Mouse (Mus musculus): ENCODE measurements around the gene Gdap2. TPM values are rescaled to one million over a fixed set of nuclear protein-coding genes. Genes with fewer than 3 reads are reported as not detected.

The Gdap2 gene
- polyA plus RNA-seq, 1 experiment from 2014 or later, result 17.3 TPM

DNA sequence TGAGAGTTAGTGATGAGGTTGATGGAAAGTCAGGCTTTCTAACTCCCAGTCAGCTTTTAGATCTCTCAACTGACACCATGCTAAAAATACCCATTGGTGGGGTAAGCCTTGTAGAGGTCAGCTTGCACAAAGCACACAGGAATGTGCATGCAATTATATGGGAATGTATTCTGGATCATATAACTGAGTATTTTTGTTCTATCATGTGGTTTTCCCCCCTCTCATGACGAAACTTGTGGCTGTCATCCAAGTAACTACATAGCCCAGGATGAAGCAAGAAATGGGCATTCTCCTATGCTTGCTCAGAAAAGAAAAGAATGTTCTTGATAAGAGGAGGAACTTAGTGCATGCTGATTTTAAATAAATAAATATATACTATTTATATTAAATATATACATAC is 65.3 kb downstream of the Gdap2 start:
- Histone ChIP-seq H3K9me3 (ENCODE audit: control insufficient read depth, low read length) (no peaks in the 10 kb centered on the region), H3K4me1 (replicated peaks; ENCODE audit: control insufficient read depth, insufficient read depth) (no peaks in the 10 kb centered on the region), H3K9ac (ENCODE audit: low read length) (no peak overlapping the region), H3K36me3 (ENCODE audit: control insufficient read depth, insufficient read depth, low read length) (no peaks in the 10 kb centered on the region), H3K4me2 (replicated peaks; ENCODE audit: low read depth) (no peak overlapping the region), H3K27ac (replicated peaks) (no peak overlapping the region), H3K4me3 (ENCODE audit: low read depth, low read length) (no peak overlapping the region), H3K27me3 (ENCODE audit: control insufficient read depth, insufficient read depth, low read length) (no peaks in the 10 kb centered on the region)
- DNase-seq (ENCODE audit: low spot score) (no peak), ATAC-seq (ENCODE audit: low FRiP score, low TSS enrichment) (no peak)
- no peak for TF ChIP-seq CTCF (IDR thresholded peaks at IDR 0.05; ENCODE audit: low read depth)
- TF ChIP-seq EP300 (optimal IDR thresholded peaks at IDR 0.05), result no peak
- WGBS, result 50% methylated on average over 1 of the region's 1 CpGs

DNA sequence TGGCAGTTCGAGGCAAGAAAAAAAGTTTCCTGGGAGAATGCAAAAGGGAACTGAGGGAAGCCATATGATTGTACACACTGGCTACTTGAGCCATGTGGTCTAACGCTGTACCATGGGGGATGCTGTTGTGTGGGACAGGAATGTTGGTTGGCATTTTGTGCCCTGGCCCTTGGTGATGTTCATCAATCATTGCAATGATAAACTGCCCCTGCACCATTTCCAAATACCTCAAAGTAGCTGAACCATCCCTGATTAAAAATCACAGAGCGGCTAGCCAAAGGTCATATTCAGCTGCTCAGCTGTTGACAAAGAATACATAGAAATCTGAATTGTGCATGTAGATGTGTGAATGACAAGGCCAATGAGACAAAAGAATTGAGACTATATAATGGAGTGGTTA is 66.8 kb downstream of the Gdap2 start:
- DNase-seq (ENCODE audit: low spot score) (no peak), ATAC-seq (ENCODE audit: low FRiP score, low TSS enrichment) (no peak)
- H3K9me3 ChIP-seq (ENCODE audit: control insufficient read depth, low read length), result no peaks in the 10 kb centered on the region
- H3K4me3 ChIP-seq (ENCODE audit: low read depth, low read length), result no peak overlapping the region
- H3K4me2 ChIP-seq (replicated peaks; ENCODE audit: low read depth), result no peak overlapping the region
- no peaks in the 10 kb centered on the region for H3K4me1 ChIP-seq (replicated peaks; ENCODE audit: control insufficient read depth, insufficient read depth)
- H3K9ac ChIP-seq (ENCODE audit: low read length), result no peak overlapping the region
- H3K27ac ChIP-seq (replicated peaks), result no peak overlapping the region
- WGBS, result 79% methylated on average over 3 of the region's 3 CpGs
- H3K36me3 ChIP-seq (ENCODE audit: control insufficient read depth, insufficient read depth, low read length), result no peaks in the 10 kb centered on the region
- no peak for TF ChIP-seq EP300 (optimal IDR thresholded peaks at IDR 0.05)
- no peak for TF ChIP-seq CTCF (IDR thresholded peaks at IDR 0.05; ENCODE audit: low read depth)
- no peaks in the 10 kb centered on the region for H3K27me3 ChIP-seq (ENCODE audit: control insufficient read depth, insufficient read depth, low read length)

DNA sequence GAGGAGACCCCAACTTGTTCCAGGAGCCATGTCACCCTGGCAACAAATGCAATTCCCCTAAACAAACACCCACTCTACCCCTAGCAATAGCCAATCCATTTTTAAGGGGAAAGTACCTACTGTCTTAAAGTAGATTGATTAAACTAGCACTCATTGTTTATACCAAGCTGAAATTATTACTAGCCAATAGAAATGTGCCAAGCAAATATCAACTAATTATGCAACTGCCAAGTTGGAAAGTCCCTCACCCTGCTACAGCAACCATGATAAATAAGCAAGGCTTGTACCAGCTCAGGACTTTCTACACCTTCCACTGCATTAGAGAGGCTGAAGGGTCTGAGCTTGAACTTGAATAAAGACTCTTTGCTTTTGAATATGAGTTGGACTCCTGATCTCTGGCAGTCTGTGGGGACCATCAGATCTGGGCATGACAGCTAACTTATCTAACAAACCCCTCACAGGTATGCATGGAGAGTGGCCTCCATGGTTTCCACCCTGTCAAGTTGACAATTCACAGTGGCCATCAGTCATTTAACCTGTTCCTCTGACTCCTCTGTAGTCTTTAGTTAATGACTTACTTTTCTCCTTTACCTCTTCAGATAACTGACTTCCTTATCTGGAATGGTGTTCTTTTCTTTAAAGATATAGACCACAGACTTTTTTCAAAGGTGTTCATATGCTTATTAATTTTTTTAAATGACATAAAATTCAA is 74.7 kb downstream of the Gdap2 start:
- DNase-seq (ENCODE audit: low spot score), result no peak
- Histone ChIP-seq H3K36me3 (ENCODE audit: control insufficient read depth, insufficient read depth, low read length) (no peaks in the 10 kb centered on the region), H3K27ac (replicated peaks) (no peak overlapping the region), H3K9ac (ENCODE audit: low read length) (no peak overlapping the region), H3K4me3 (ENCODE audit: low read depth, low read length) (no peak overlapping the region), H3K27me3 (ENCODE audit: control insufficient read depth, insufficient read depth, low read length) (no peaks in the 10 kb centered on the region), H3K9me3 (ENCODE audit: control insufficient read depth, low read length) (no peaks in the 10 kb centered on the region), H3K4me1 (replicated peaks; ENCODE audit: control insufficient read depth, insufficient read depth) (no peaks in the 10 kb centered on the region), H3K4me2 (replicated peaks; ENCODE audit: low read depth) (no peak overlapping the region)
- no peak for TF ChIP-seq EP300 (optimal IDR thresholded peaks at IDR 0.05)
- TF ChIP-seq CTCF (IDR thresholded peaks at IDR 0.05; ENCODE audit: low read depth), result no peak
- no peak for ATAC-seq (ENCODE audit: low FRiP score, low TSS enrichment)

DNA sequence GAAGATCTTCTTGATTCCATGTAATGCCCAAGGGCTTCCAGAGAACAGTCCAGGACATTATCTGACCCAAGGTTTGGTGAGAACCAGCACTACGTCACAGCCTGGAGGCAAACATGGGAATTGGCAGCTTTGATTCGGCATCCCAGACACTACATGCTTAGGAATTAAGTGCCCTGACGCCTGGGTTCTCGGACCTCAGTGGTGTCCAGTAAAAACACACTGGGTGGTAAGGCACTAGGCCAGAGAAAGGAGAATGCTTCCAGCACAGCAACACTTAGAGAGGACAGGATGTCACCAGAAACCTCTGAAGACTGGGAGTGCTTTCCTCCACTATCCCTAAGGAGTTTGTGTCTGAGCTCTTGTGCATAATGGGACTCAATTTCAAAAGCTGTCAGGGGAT is 80.0 kb downstream of the Gdap2 start:
- no peaks in the 10 kb centered on the region for H3K4me1 ChIP-seq (replicated peaks; ENCODE audit: control insufficient read depth, insufficient read depth)
- TF ChIP-seq EP300 (optimal IDR thresholded peaks at IDR 0.05) (no peak), CTCF (IDR thresholded peaks at IDR 0.05; ENCODE audit: low read depth) (no peak)
- DNase-seq (ENCODE audit: low spot score), result no peak
- WGBS, result 78% methylated on average over 4 of the region's 4 CpGs
- no peak overlapping the region for H3K9ac ChIP-seq (ENCODE audit: low read length)
- H3K4me2 ChIP-seq (replicated peaks; ENCODE audit: low read depth), result no peak overlapping the region
- no peak for ATAC-seq (ENCODE audit: low FRiP score, low TSS enrichment)
- no peak overlapping the region for H3K4me3 ChIP-seq (ENCODE audit: low read depth, low read length)
- no peaks in the 10 kb centered on the region for H3K36me3 ChIP-seq (ENCODE audit: control insufficient read depth, insufficient read depth, low read length)
- no peaks in the 10 kb centered on the region for H3K27me3 ChIP-seq (ENCODE audit: control insufficient read depth, insufficient read depth, low read length)
- no peaks in the 10 kb centered on the region for H3K9me3 ChIP-seq (ENCODE audit: control insufficient read depth, low read length)
- H3K27ac ChIP-seq (replicated peaks), result no peak overlapping the region

DNA sequence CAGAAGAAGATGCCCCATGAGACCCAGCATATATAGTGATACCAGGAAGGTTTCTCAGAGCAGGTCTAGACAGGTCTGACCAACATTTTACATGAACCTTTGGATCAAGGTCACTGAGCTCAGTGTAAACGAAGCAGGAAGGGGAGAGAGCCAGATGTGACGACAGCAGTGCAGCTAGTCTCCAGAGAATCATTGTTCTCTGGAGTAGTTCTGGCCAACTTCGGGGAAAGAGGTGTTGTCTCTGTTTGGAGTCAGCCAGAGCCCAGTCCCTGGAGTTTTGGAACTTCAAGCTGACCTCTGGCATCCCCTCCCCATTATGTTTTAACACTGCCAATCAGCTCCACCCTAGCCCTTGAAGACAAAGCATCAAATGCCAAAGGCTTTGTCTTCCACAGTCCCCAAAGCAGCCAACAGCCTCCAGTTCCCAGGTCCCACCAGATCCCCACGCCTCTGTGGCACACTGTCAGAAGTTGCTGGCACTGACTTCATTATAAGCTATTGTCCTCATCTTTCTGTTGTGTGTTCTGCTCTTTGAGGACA is 84.2 kb downstream of the Gdap2 start:
- ATAC-seq (ENCODE audit: low FRiP score, low TSS enrichment), result no peak
- no peaks in the 10 kb centered on the region for H3K27me3 ChIP-seq (ENCODE audit: control insufficient read depth, insufficient read depth, low read length)
- no peak overlapping the region for H3K4me2 ChIP-seq (replicated peaks; ENCODE audit: low read depth)
- no peak for DNase-seq (ENCODE audit: low spot score)
- whole genome bisulfite sequencing, result 32% methylated on average over 4 of the region's 4 CpGs
- H3K4me3 ChIP-seq (ENCODE audit: low read depth, low read length), result no peak overlapping the region
- H3K9ac ChIP-seq (ENCODE audit: low read length), result no peak overlapping the region
- no peaks in the 10 kb centered on the region for H3K36me3 ChIP-seq (ENCODE audit: control insufficient read depth, insufficient read depth, low read length)
- no peak overlapping the region for H3K27ac ChIP-seq (replicated peaks)
- TF ChIP-seq EP300 (optimal IDR thresholded peaks at IDR 0.05) (no peak), CTCF (IDR thresholded peaks at IDR 0.05; ENCODE audit: low read depth) (no peak)
- no peaks in the 10 kb centered on the region for H3K9me3 ChIP-seq (ENCODE audit: control insufficient read depth, low read length)
- no peaks in the 10 kb centered on the region for H3K4me1 ChIP-seq (replicated peaks; ENCODE audit: control insufficient read depth, insufficient read depth)

Other genes with a start within 250 kb of the Gdap2 start
- gene Wdr3, start within 50 bp of the Gdap2 start, polyA plus RNA-seq (2015; fragmentation: Nextera tagmentation; extraction: Ambion mirVana), result 16.2 and 16.3 TPM in 2 replicates